Mouse (Mus musculus) G1E (cell line): ENCODE data around the gene Mterf1a.

Experiments used
- CTCF ChIP-seq: IDR thresholded peaks from 2 replicates; pipeline ENCODE4 v1.5.1; 2012; ENCODE audit warnings: low read depth, low read length, inconsistent platforms, mixed read lengths
- GATA1 ChIP-seq: IDR thresholded peaks from 2 replicates; pipeline ENCODE4 v1.6.1; 2012; ENCODE audit warnings: borderline replicate concordance, low read length, inconsistent platforms, mixed read lengths
- GATA2 ChIP-seq: IDR thresholded peaks from 2 replicates; pipeline ENCODE4 v1.6.1; 2012; ENCODE audit warnings: low read depth, low read length, inconsistent platforms, borderline replicate concordance
- POLR2AphosphoS5 ChIP-seq: IDR thresholded peaks from 2 replicates; pipeline ENCODE4 v1.6.1; 2012; ENCODE audit warnings: low read depth, low read length, inconsistent platforms; ENCODE audit not compliant: insufficient replicate concordance
- TAL1 ChIP-seq: conservative IDR thresholded peaks from 2 replicates; pipeline ENCODE4 v1.6.1; 2012; ENCODE audit warnings: low read depth, low read length, inconsistent platforms, mixed read lengths

- TF ChIP-seq CTCF (no peak), GATA1 (no peak), GATA2 (no peak), POLR2AphosphoS5 (no peak), TAL1 (no peak)
Observed at GRCm38 (mm10) chr5:3873485-3873884, 20.2 kb downstream of the Mterf1a start.
